Mouse (Mus musculus) CH12.LX (cell line): ENCODE data around the gene Gm17334. TPM values are rescaled to one million over a fixed set of nuclear protein-coding genes. Genes with fewer than 3 reads are reported as not detected.
A peak's percentile ranks its signal among the peaks of the same experiment; 100 is the strongest.

Experiments
- DNase-seq: peaks from one replicate; pipeline ENCODE4 v3.0.0-alpha.2; 2013; ENCODE audit errors: extremely low read depth
- H3K27ac ChIP-seq: 2 replicates; pipeline ENCODE4 v1.5.1; 2012; ENCODE audit warnings: low read depth, mild to moderate bottlenecking, control low read depth, moderate library complexity; ENCODE audit not compliant: insufficient read depth
- H3K27me3 ChIP-seq: replicated peaks from 2 replicates; pipeline ENCODE3; 2012; ENCODE audit warnings: inconsistent platforms
- H3K36me3 ChIP-seq, 2 experiments: replicated peaks in 1 of 2; 2 replicates each; pipeline versions ENCODE3 to v1.6.1; 2012; ENCODE audit warnings: inconsistent platforms in 1 of 2, low read length in 1 of 2, mild to moderate bottlenecking in 1 of 2, mixed read lengths in 1 of 2, moderate library complexity in 1 of 2; ENCODE audit not compliant: control insufficient read depth in 1 of 2, insufficient read depth in 1 of 2
- H3K4me1 ChIP-seq, 2 experiments: 2 replicates each; pipeline ENCODE4 v1.6.1; 2012; ENCODE audit warnings: inconsistent platforms in 1 of 2, moderate library complexity in 1 of 2; ENCODE audit not compliant: insufficient read depth in 2 of 2, control insufficient read depth in 1 of 2
- H3K4me2 ChIP-seq: 2 replicates; pipeline ENCODE4 v1.6.1; 2012; ENCODE audit warnings: low read depth, mild to moderate bottlenecking, control low read depth; ENCODE audit not compliant: poor library complexity, insufficient read depth, severe bottlenecking
- H3K4me3 ChIP-seq, 3 experiments: fragments of 150-350 bp in 1 of 3; sonication (generic) in 1 of 3; replicated peaks in 1 of 3; 2 replicates each; pipeline versions ENCODE3 to v1.5.1; 2011 to 2012; ENCODE audit warnings: low read depth in 2 of 3, low read length in 2 of 3, mild to moderate bottlenecking in 2 of 3, moderate library complexity in 2 of 3, control low read depth in 1 of 3, improper control_type of control experiment in 1 of 3, inconsistent platforms in 1 of 3, mixed read lengths in 1 of 3; ENCODE audit not compliant: poor library complexity in 1 of 3
- H3K79me2 ChIP-seq: replicated peaks from 2 replicates; pipeline ENCODE4 v1.6.1; 2012; ENCODE audit warnings: mild to moderate bottlenecking, moderate library complexity; ENCODE audit not compliant: control insufficient read depth, poor library complexity, insufficient read depth, severe bottlenecking; ENCODE audit errors: extremely low read depth
- H3K9ac ChIP-seq: 2 replicates; pipeline ENCODE4 v1.6.1; 2012; ENCODE audit warnings: low read depth, mild to moderate bottlenecking, control low read depth, moderate library complexity; ENCODE audit not compliant: insufficient read depth
- H3K9me3 ChIP-seq: replicated peaks from 2 replicates; pipeline ENCODE3; 2012; ENCODE audit warnings: low read length, inconsistent platforms, mixed read lengths
- CHD1 ChIP-seq: IDR thresholded peaks from 2 replicates; pipeline ENCODE4 v1.6.1; 2012; ENCODE audit warnings: low read depth, low read length, improper control_type of control experiment, inconsistent platforms
- CTCF ChIP-seq, 2 experiments: IDR thresholded peaks in 1 of 2; conservative IDR thresholded peaks in 1 of 2; 2 replicates each; pipeline ENCODE4 v1.5.1; 2011 to 2012; ENCODE audit warnings: low read depth in 2 of 2, low read length in 2 of 2, improper control_type of control experiment in 1 of 2, inconsistent platforms in 1 of 2, mild to moderate bottlenecking in 1 of 2, moderate library complexity in 1 of 2
- E2F4 ChIP-seq: IDR thresholded peaks from 2 replicates; pipeline ENCODE4 v1.6.1; 2011; ENCODE audit warnings: low read depth, low read length, improper control_type of control experiment; ENCODE audit not compliant: insufficient replicate concordance
- EP300 ChIP-seq: IDR thresholded peaks from 2 replicates; pipeline ENCODE4 v1.6.1; 2011; ENCODE audit warnings: low read length, improper control_type of control experiment
- ETS1 ChIP-seq: conservative IDR thresholded peaks from 2 replicates; pipeline ENCODE4 v1.6.1; 2012; ENCODE audit warnings: low read depth, mild to moderate bottlenecking, inconsistent platforms, low read length, improper control_type of control experiment, moderate library complexity
- JUN ChIP-seq: IDR thresholded peaks from 2 replicates; pipeline ENCODE4 v1.6.1; 2011; ENCODE audit warnings: low read depth, mild to moderate bottlenecking, low read length, improper control_type of control experiment, moderate library complexity; ENCODE audit not compliant: insufficient read depth
- JUND ChIP-seq: conservative IDR thresholded peaks from 2 replicates; pipeline ENCODE4 v1.6.1; 2011; ENCODE audit warnings: low read depth, low read length, improper control_type of control experiment
- MAFK ChIP-seq: IDR thresholded peaks from 2 replicates; pipeline ENCODE4 v1.6.1; 2011; ENCODE audit warnings: low read length, improper control_type of control experiment; ENCODE audit not compliant: insufficient replicate concordance
- MAX ChIP-seq: IDR thresholded peaks from 2 replicates; pipeline ENCODE4 v1.6.1; 2011; ENCODE audit warnings: low read length, improper control_type of control experiment
- MAZ ChIP-seq: IDR thresholded peaks from 2 replicates; pipeline ENCODE4 v1.6.1; 2012; ENCODE audit warnings: low read depth, mild to moderate bottlenecking, inconsistent platforms, low read length, improper control_type of control experiment, moderate library complexity
- NRF1 ChIP-seq: IDR thresholded peaks from 2 replicates; pipeline ENCODE4 v1.6.1; 2014; ENCODE audit warnings: low read depth, mild to moderate bottlenecking, inconsistent platforms, low read length, improper control_type of control experiment, moderate library complexity
- PAX5 ChIP-seq: IDR thresholded peaks from 2 replicates; pipeline ENCODE4 v1.6.1; 2012; ENCODE audit warnings: low read length, inconsistent platforms, mixed read lengths
- POLR2A ChIP-seq: IDR thresholded peaks from 2 replicates; pipeline ENCODE4 v1.6.1; 2011; ENCODE audit warnings: low read depth, mild to moderate bottlenecking, improper control_type of control experiment, low read length
- RAD21 ChIP-seq: IDR thresholded peaks from 2 replicates; pipeline ENCODE4 v1.6.1; 2011; ENCODE audit warnings: low read depth, mild to moderate bottlenecking, low read length, improper control_type of control experiment, moderate library complexity
- SIN3A ChIP-seq: IDR thresholded peaks from 2 replicates; pipeline ENCODE4 v1.6.1; 2012; ENCODE audit warnings: low read length, improper control_type of control experiment, inconsistent platforms
- TBP ChIP-seq: conservative IDR thresholded peaks from 2 replicates; pipeline ENCODE4 v1.6.1; 2011; ENCODE audit warnings: low read depth, low read length, improper control_type of control experiment
- UBTF ChIP-seq: IDR thresholded peaks from 2 replicates; pipeline ENCODE4 v1.6.1; 2012; ENCODE audit warnings: low read depth, mild to moderate bottlenecking, inconsistent platforms, low read length, improper control_type of control experiment, moderate library complexity
- ZC3H11A ChIP-seq: IDR thresholded peaks from 2 replicates; pipeline ENCODE4 v1.6.1; 2012; ENCODE audit warnings: low read depth, mild to moderate bottlenecking, inconsistent platforms, low read length, improper control_type of control experiment
- ZKSCAN1 ChIP-seq: IDR thresholded peaks from 2 replicates; pipeline ENCODE4 v1.6.1; 2012; ENCODE audit warnings: low read depth, inconsistent platforms, low read length, improper control_type of control experiment, borderline replicate concordance
- dilution Hi-C: fragments of 300-500 bp; cut with MboI; formaldehyde crosslinking; loops from 2 replicates; pipeline ENCODE4 v1.14.3; 2020; ENCODE audit warnings: low sequenced_read_pairs; ENCODE audit not compliant: extremely low pct_unique_long_range_greater_than_20kb, extremely low pct_ligation_motif_present
- in situ Hi-C: fragments of 300-500 bp; cut with MboI; formaldehyde crosslinking; loops from 3 replicates; pipeline ENCODE4 v1.14.3; 2019; ENCODE audit warnings: low sequenced_read_pairs, low pct_ligation_motif_present, low pct_unique_long_range_greater_than_20kb, mixed read lengths
- polyA plus RNA-seq: library from polyadenylated mRNA; unstranded; fragments of >175 nt; gene quantifications from 2 replicates; pipeline ENCODE4 v1.2.1, GENCODE M21; 2012; ENCODE audit warnings: low read depth; ENCODE audit not compliant: insufficient read length
- total RNA-seq, 2 experiments: library from RNA; depleted of rRNA; stranded (reverse); fragments of 300-350 nt in 1 of 2; fragments of >200 nt in 1 of 2; gene quantifications; 2 replicates each; pipeline ENCODE4 v1.2.3; 2012 to 2014

Gene Gm17334
- total and polyA plus RNA-seq, 3 experiments: 0.47 to 0.72 TPM; not detected in 1

GRCm38 (mm10) chr11:53800975-53801374 lies 28.0 kb upstream of the Gm17334 start:
- no peak overlapping the region for H3K4me2 ChIP-seq
- DNase-seq: no peak
- H3K27me3 ChIP-seq: no peaks in the 10 kb centered on the region
- H3K27ac ChIP-seq: no peak overlapping the region
- TF ChIP-seq E2F4 (no peak), MAZ (no peak)
- H3K36me3 ChIP-seq: no peaks in the 10 kb centered on the region
- peaks cover 43 to 78% of the 10 kb centered on the region in 2 experiments for H3K4me1 ChIP-seq
- in situ Hi-C loops: no loop called here
- no peak overlapping the region for H3K9ac ChIP-seq
- no peaks in the 10 kb centered on the region for H3K79me2 ChIP-seq
- H3K4me3 ChIP-seq: no peak overlapping the region
- dilution Hi-C loops: no loop called here
- H3K9me3 ChIP-seq: no peaks in the 10 kb centered on the region

GRCm38 (mm10) chr11:53800036-53800435 lies 27.0 kb upstream of the Gm17334 start:
- 0 out of 2 replicates have a peak, but pooled peaks have one; percentile 22 for TF ChIP-seq SIN3A
- TF ChIP-seq EP300: no peak
- no peak for TF ChIP-seq RAD21
- 0 out of 2 replicates have a peak, but pooled peaks have one; percentile 30 for TF ChIP-seq CHD1
- TF ChIP-seq, all 38 proteins: peak for 2
- Histone ChIP-seq H3K27ac (no peak overlapping the region), H3K4me1 (peaks cover 50 to 78% of the 10 kb centered on the region in 2 experiments), H3K4me2 (peak overlapping the region; percentile 14), H3K36me3 (no peaks in the 10 kb centered on the region), H3K4me3 (no peak overlapping the region), H3K9me3 (no peaks in the 10 kb centered on the region), H3K79me2 (no peaks in the 10 kb centered on the region), H3K27me3 (no peaks in the 10 kb centered on the region), H3K9ac (no peak overlapping the region)
- in situ Hi-C loops (no loop called here), dilution Hi-C loops (no loop called here)
- DNase-seq: no peak

- H3K79me2 ChIP-seq: no peaks in the 10 kb centered on the region
- TF ChIP-seq JUN (no peak), ZC3H11A (no peak), ETS1 (no peak), PAX5 (no peak), JUND (no peak), CTCF (conservative IDR thresholded peaks at IDR 0.05 in 1 of 2, IDR thresholded peaks at IDR 0.05 in 1 of 2; ENCODE audit: low read depth in 2 of 2, low read length in 2 of 2) (no peak), POLR2A (no peak), RAD21 (no peak), TBP (no peak), SIN3A (no peak), ZKSCAN1 (no peak), MAFK (no peak), CHD1 (no peak), NRF1 (no peak), UBTF (no peak), MAX (no peak)
- H3K9me3 ChIP-seq: no peaks in the 10 kb centered on the region
- in situ Hi-C loops (loop anchor here (5.0 kb wide), 1 partner anchor 36 kb away; no protein-coding TSS in a partner anchor), dilution Hi-C loops (no loop called here)
- no peak overlapping the region for H3K4me2 ChIP-seq
- no peak overlapping the region for H3K4me3 ChIP-seq
- no peak overlapping the region for H3K9ac ChIP-seq
- no peaks in the 10 kb centered on the region for H3K27me3 ChIP-seq
- DNase-seq: no peak
- no peak overlapping the region for H3K27ac ChIP-seq
- peaks cover 52 to 75% of the 10 kb centered on the region in 2 experiments for H3K4me1 ChIP-seq
- no peaks in the 10 kb centered on the region for H3K36me3 ChIP-seq
Observed at GRCm38 (mm10) chr11:53798041-53798711, 25.2 kb upstream of the Gm17334 start.
